In the genomic region with DNA sequence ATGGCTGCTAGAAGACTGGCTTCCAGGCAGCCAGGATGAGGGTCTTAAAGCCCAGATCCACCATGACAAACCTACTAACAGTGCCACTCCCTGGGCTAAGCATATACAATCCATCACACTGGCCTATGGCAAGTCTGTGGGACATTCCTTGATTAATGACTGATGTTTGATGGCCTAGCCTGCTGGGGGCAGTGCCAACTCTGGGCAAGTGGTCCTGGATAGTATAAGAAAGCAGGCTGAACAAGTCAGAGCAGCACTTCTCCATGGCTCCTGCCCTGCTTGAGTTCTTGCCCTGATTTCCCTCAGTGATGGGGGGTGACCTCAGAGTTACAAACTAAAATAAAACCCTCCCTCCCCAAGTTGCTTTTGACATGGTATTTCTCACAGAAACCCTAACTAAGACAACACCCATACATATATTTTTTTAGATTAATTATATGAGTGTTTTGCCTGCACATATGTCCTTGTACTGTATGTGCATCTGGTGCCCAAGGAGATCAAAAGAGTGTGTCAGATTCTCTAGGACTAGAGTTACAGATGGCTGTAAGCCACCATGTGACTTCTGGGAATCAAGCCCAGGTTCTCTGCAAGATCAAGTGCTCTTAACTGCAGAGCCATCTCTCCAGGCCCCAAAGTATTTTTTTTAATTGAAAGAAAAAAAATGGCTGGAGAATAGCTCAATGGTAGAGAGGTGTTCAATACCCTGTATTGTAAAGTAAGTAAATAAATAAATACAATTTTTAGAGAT, we compare ENCODE assay signal across 12 mouse cellular contexts. TPM values are rescaled to one million over a fixed set of nuclear protein-coding genes. Genes with fewer than 3 reads are reported as not detected.
DNase-seq lines count a peak whose midpoint lies in the region; ATAC-seq and TF ChIP-seq lines count a peak whose summit lies in the region.
"Had no signal": no experiment of that assay in that cellular context is flagged by ENCODE, and none has a peak within 500 bp of the region (broad histone marks: within the 10 kb centered on the region; RNA-seq: fewer than 3 reads in every experiment).

No protein-coding gene starts in this region.

- H3K4me1 ChIP-seq in heart, adult 2 months (ENCODE audit: control insufficient read depth, insufficient read depth, low read length) = peaks cover 9% of the 10 kb centered on the region
- H3K4me1 ChIP-seq in heart, embryonic 11.5 days (ENCODE audit: control insufficient read depth, insufficient read depth, low read length) = peaks cover 3% of the 10 kb centered on the region; the same call in 1 of the 2 replicates
- peaks cover 4% of the 10 kb centered on the region for H3K4me1 ChIP-seq in neural tube, embryonic 15.5 days
- H3K4me1 ChIP-seq in forebrain, embryonic 15.5 days = peaks cover 10% of the 10 kb centered on the region
- H3K4me1 ChIP-seq: limb, embryonic 15.5 days; stomach, embryonic 15.5 days had no signal

- H3K27me3 ChIP-seq in heart, adult 2 months (ENCODE audit: control insufficient read depth, insufficient read depth, low read length) = no peaks in the 10 kb centered on the region
- H3K27me3 ChIP-seq in heart, embryonic 11.5 days (ENCODE audit: control insufficient read depth, insufficient read depth, low read length) = no peaks in the 10 kb centered on the region
- H3K27me3 ChIP-seq in neural tube, embryonic 15.5 days (replicated peaks) = no peaks in the 10 kb centered on the region
- H3K27me3 ChIP-seq in forebrain, embryonic 15.5 days = no peaks in the 10 kb centered on the region
- H3K27me3 ChIP-seq: limb, embryonic 15.5 days; stomach, embryonic 15.5 days had no signal

- peaks cover 8% of the 10 kb centered on the region for H3K36me3 ChIP-seq in heart, adult 2 months (ENCODE audit: control insufficient read depth, insufficient read depth, low read length)
- no peaks in the 10 kb centered on the region for H3K36me3 ChIP-seq in heart, embryonic 11.5 days (ENCODE audit: control insufficient read depth, insufficient read depth, low read length)
- no peaks in the 10 kb centered on the region for H3K36me3 ChIP-seq in neural tube, embryonic 15.5 days
- H3K36me3 ChIP-seq in forebrain, embryonic 15.5 days = no peaks in the 10 kb centered on the region
- H3K36me3 ChIP-seq: limb, embryonic 15.5 days; stomach, embryonic 15.5 days had no signal

- no peak for TF ChIP-seq POLR2A in heart, adult 2 months (IDR thresholded peaks at IDR 0.05; ENCODE audit: insufficient read depth, low read depth, low read length)

- H3K27ac ChIP-seq in heart, adult 2 months = peak overlapping the region; percentile 31
- no peak overlapping the region for H3K27ac ChIP-seq in heart, embryonic 11.5 days (ENCODE audit: low read depth, low read length)
- H3K27ac ChIP-seq in neural tube, embryonic 15.5 days (replicated peaks) = no peak overlapping the region; the same call in 1 of the 2 replicates
- H3K27ac ChIP-seq in forebrain, embryonic 15.5 days (replicated peaks) = peak overlapping the region; percentile 77
- H3K27ac ChIP-seq: limb, embryonic 15.5 days; stomach, embryonic 15.5 days had no signal

- peaks cover 10% of the 10 kb centered on the region for H3K79me2 ChIP-seq in heart, adult 2 months (replicated peaks; ENCODE audit: control insufficient read depth, insufficient read depth, low read length)

- TF ChIP-seq EP300 in heart, adult 2 months (IDR thresholded peaks at IDR 0.05; ENCODE audit: insufficient read depth, low read depth, low read length) = no peak

- DNase-seq in heart, adult 2 months = peak in 1 of 2 experiments; percentile 38
- DNase-seq in neural tube, embryonic 10.5 days (ENCODE audit: extremely low spot score, low spot score) = no peak
- peak; percentile 43 for DNase-seq in skeletal muscle tissue, adult 2 months (ENCODE audit: low read depth, low spot score)
- DNase-seq in spleen, adult 12 weeks (ENCODE audit: low spot score) = no peak
- DNase-seq in left cerebral cortex, postnatal 14 days (ENCODE audit: low spot score in 2 of 2) = no peak

- no peak for TF ChIP-seq CTCF in heart, adult 2 months (IDR thresholded peaks at IDR 0.05)

- intact Hi-C loops in heart, adult 2 months (cut with DNase I) = no loop called here
- intact Hi-C loops in left cerebral cortex, postnatal 14 days (cut with DNase I) = no loop called here

- H3K9me3 ChIP-seq in heart, embryonic 11.5 days (replicated peaks; ENCODE audit: control insufficient read depth, low read length) = no peaks in the 10 kb centered on the region
- H3K9me3 ChIP-seq in neural tube, embryonic 15.5 days (replicated peaks) = no peaks in the 10 kb centered on the region
- H3K9me3 ChIP-seq in forebrain, embryonic 15.5 days = no peaks in the 10 kb centered on the region
- H3K9me3 ChIP-seq: G1E; limb, embryonic 15.5 days; stomach, embryonic 15.5 days had no signal

- H3K4me3 ChIP-seq in heart, adult 2 months = no peak overlapping the region
- H3K4me3 ChIP-seq in heart, embryonic 11.5 days (ENCODE audit: low read depth, low read length) = no peak overlapping the region
- no peak overlapping the region for H3K4me3 ChIP-seq in neural tube, embryonic 15.5 days (replicated peaks)
- H3K4me3 ChIP-seq in forebrain, embryonic 15.5 days = no peak overlapping the region
- H3K4me3 ChIP-seq: limb, embryonic 15.5 days; stomach, embryonic 15.5 days had no signal

- ATAC-seq in heart, embryonic 11.5 days (replicated peaks; ENCODE audit: insufficient number of reproducible peaks, low FRiP score, low TSS enrichment) = no peak
- ATAC-seq in neural tube, embryonic 15.5 days (ENCODE audit: low FRiP score) = 0 out of 2 replicates have a peak, but pooled peaks have one; percentile 41
- peak; percentile 79 for ATAC-seq in forebrain, embryonic 15.5 days (replicated peaks)

- H3K9ac ChIP-seq in heart, adult 2 months (ENCODE audit: low read depth, low read length) = no peak overlapping the region
- H3K9ac ChIP-seq in heart, embryonic 11.5 days (ENCODE audit: low read depth, low read length) = no peak overlapping the region
- H3K9ac ChIP-seq in neural tube, embryonic 15.5 days (replicated peaks) = no peak overlapping the region
- H3K9ac ChIP-seq in forebrain, embryonic 15.5 days (replicated peaks) = no peak overlapping the region
- H3K9ac ChIP-seq: limb, embryonic 15.5 days; stomach, embryonic 15.5 days had no signal

- H3K4me2 ChIP-seq in heart, embryonic 11.5 days = no peak overlapping the region
- H3K4me2 ChIP-seq in neural tube, embryonic 15.5 days = no peak overlapping the region
- no peak overlapping the region for H3K4me2 ChIP-seq in forebrain, embryonic 15.5 days (replicated peaks)
- H3K4me2 ChIP-seq: limb, embryonic 15.5 days; stomach, embryonic 15.5 days had no signal

RNA-seq across cellular contexts. Expression of a gene that starts 10.3 kb away (rescaled TPM):
- 10 to 100 TPM; 19.9 to 21.6 TPM for total RNA-seq in heart, adult 2 months (2021)
- 23.0 and 35.2 TPM in 2 replicates for polyA plus RNA-seq in heart, adult 2 months (2012; rRNA removed)
- 27.5 and 31.4 TPM in 2 replicates for polyA plus RNA-seq in heart, embryonic 11.5 days (2014; fragmentation: Nextera tagmentation; extraction: Ambion mirVana)
- polyA plus RNA-seq in neural tube, embryonic 15.5 days (2015; fragmentation: Nextera tagmentation; extraction: Ambion mirVana) = 36.4 and 39.5 TPM in 2 replicates
- polyA plus RNA-seq in forebrain, embryonic 15.5 days (2015; fragmentation: Nextera tagmentation; extraction: Ambion mirVana) = 39.8 and 41.6 TPM in 2 replicates
- total RNA-seq in left cerebral cortex, postnatal 14 days (2021) = 10 to 100 TPM; 21.7 to 22.4 TPM

RNA-seq across cellular contexts. Expression of a gene that starts 32.9 kb away (rescaled TPM):
- 10 to 100 TPM; 16.4 to 17.1 TPM for total RNA-seq in heart, adult 2 months (2021)
- 39.5 and 41.8 TPM in 2 replicates for polyA plus RNA-seq in heart, adult 2 months (2012; rRNA removed)
- 61.8 and 72.3 TPM in 2 replicates for polyA plus RNA-seq in heart, embryonic 11.5 days (2014; fragmentation: Nextera tagmentation; extraction: Ambion mirVana)
- polyA plus RNA-seq in neural tube, embryonic 15.5 days (2015; fragmentation: Nextera tagmentation; extraction: Ambion mirVana) = 141 and 158 TPM in 2 replicates
- polyA plus RNA-seq in forebrain, embryonic 15.5 days (2015; fragmentation: Nextera tagmentation; extraction: Ambion mirVana) = 98.1 and 103 TPM in 2 replicates
- total RNA-seq in left cerebral cortex, postnatal 14 days (2021) = 100 to 1,000 TPM; 101 to 104 TPM

RNA-seq across cellular contexts. Expression of a gene that starts 46.2 kb away (rescaled TPM):
- total RNA-seq in heart, adult 2 months (2021) = under 1 TPM in 1 of 2 experiments, not detected in 1; 0.09 TPM
- 0.23 and 0.25 TPM in 2 replicates for polyA plus RNA-seq in heart, adult 2 months (2012; rRNA removed)
- polyA plus RNA-seq in heart, embryonic 11.5 days (2014; fragmentation: Nextera tagmentation; extraction: Ambion mirVana) = 0.26 and 0.39 TPM in 2 replicates
- 2.4 and 3.7 TPM in 2 replicates for polyA plus RNA-seq in neural tube, embryonic 15.5 days (2015; fragmentation: Nextera tagmentation; extraction: Ambion mirVana)
- polyA plus RNA-seq in forebrain, embryonic 15.5 days (2015; fragmentation: Nextera tagmentation; extraction: Ambion mirVana) = 0.39 and 0.72 TPM in 2 replicates
- total RNA-seq in left cerebral cortex, postnatal 14 days (2021) = 1 to 10 TPM; 3.6 to 7.2 TPM
- total RNA-seq: heart, postnatal 36 days had no signal
- polyA plus RNA-seq: G1E had no signal

Comparison
In these comparisons a context has a peak if more than half of its experiments do, and no peak if none do; other contexts are left out.
1. H3K27ac ChIP-seq: peak in heart, adult 2 months (single experiment) and forebrain, embryonic 15.5 days (single experiment); none in heart, embryonic 11.5 days (single experiment) and neural tube, embryonic 15.5 days (single experiment).